Mouse (Mus musculus): ENCODE results near the gene Chchd5. TPM values are rescaled to one million over a fixed set of nuclear protein-coding genes. Genes with fewer than 3 reads are reported as not detected.

The Chchd5 gene
- polyA plus RNA-seq (2016; fragmentation: Nextera tagmentation; extraction: Ambion mirVana), result 12.3 and 13.6 TPM in 2 replicates

GRCm38 (mm10) chr2:129129412-129129929 is at the start of gene Chchd5:
Chchd5 (plus strand) TSS chr2:129129700.
- Histone ChIP-seq H3K4me3 (peak within 1 kb of the TSS; percentile 73), H3K4me1 (peaks cover 26% of the 10 kb centered on the region), H3K36me3 (peaks cover 69% of the 10 kb centered on the region), H3K4me2 (peak within 1 kb of the TSS; percentile 88), H3K9me3 (replicated peaks) (no peaks in the 10 kb centered on the region), H3K27ac (peak within 1 kb of the TSS; percentile 91), H3K27me3 (replicated peaks) (no peaks in the 10 kb centered on the region), H3K9ac (peak within 1 kb of the TSS; percentile 76)
- peak; percentile 100 for ATAC-seq
- WGBS (ENCODE audit: insufficient replicate concordance), result 2% methylated on average over 35 of the region's 35 CpGs

- Histone ChIP-seq H3K4me2 (no peak overlapping the region), H3K36me3 (peaks cover 23% of the 10 kb centered on the region), H3K4me1 (no peaks in the 10 kb centered on the region), H3K27me3 (replicated peaks) (no peaks in the 10 kb centered on the region), H3K9ac (no peak overlapping the region), H3K27ac (no peak overlapping the region), H3K4me3 (no peak overlapping the region), H3K9me3 (replicated peaks) (peaks cover 8% of the 10 kb centered on the region)
- ATAC-seq, result no peak
- 59% methylated on average over 13 of the region's 13 CpGs for WGBS (ENCODE audit: insufficient replicate concordance)
Observed at GRCm38 (mm10) chr2:129081097-129081496, 48.4 kb upstream of the Chchd5 start.

- H3K9me3 ChIP-seq (replicated peaks), result peaks cover 8% of the 10 kb centered on the region
- peaks cover 26% of the 10 kb centered on the region for H3K36me3 ChIP-seq
- ATAC-seq, result no peak
- no peak overlapping the region for H3K9ac ChIP-seq
- H3K4me3 ChIP-seq, result no peak overlapping the region
- no peaks in the 10 kb centered on the region for H3K27me3 ChIP-seq (replicated peaks)
- H3K4me1 ChIP-seq, result peaks cover 10% of the 10 kb centered on the region
- no peak overlapping the region for H3K27ac ChIP-seq
- WGBS (ENCODE audit: insufficient replicate concordance), result 77% methylated on average over 5 of the region's 5 CpGs
- no peak overlapping the region for H3K4me2 ChIP-seq
Observed at GRCm38 (mm10) chr2:129083514-129083913, 46.0 kb upstream of the Chchd5 start.

DNA sequence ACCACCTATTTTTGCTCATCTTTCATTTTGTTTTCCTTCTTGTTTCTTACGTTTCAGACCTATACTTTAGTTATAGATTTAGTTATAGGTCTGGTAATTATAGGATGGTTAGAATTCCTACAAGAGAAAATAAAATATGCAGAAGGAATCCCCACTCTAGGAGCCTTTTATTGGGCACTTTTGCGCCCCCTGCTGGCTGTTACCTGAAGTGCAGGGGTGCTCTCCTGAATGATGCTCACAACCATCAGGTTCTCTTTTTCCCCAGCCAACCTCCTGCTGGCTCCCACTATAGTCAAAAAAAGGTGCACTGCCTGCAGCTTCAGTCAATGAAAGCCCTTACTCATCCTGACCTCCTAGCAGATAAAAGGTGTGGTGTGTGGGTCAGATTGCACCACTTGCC is 44.5 kb upstream of the Chchd5 start:
- no peak for ATAC-seq
- WGBS (ENCODE audit: insufficient replicate concordance), result 41% methylated on average over 2 of the region's 2 CpGs

DNA sequence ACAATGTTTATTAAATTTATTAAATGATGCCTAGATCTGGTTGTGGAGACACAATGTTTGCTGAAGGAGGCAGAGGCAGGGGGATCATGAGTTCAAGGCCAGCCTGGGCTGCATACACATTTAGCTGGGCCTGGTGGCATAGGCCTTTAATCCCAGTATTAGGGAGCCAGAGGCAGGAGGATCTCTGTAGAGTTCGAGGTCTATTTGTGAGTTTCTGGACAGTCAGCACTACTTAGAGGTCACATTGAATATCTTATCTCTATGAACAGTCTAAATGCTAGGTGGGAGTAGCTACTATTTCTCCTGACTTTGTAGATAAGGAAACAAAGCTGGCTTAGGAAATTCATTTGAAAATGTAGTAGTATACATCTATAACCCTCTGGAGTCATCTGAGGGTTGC is 42.0 kb upstream of the Chchd5 start:
- no peak overlapping the region for H3K4me3 ChIP-seq
- H3K4me2 ChIP-seq, result no peak overlapping the region
- H3K27me3 ChIP-seq (replicated peaks), result no peaks in the 10 kb centered on the region
- H3K9me3 ChIP-seq (replicated peaks), result peaks cover 8% of the 10 kb centered on the region
- H3K9ac ChIP-seq, result no peak overlapping the region
- peaks cover 26% of the 10 kb centered on the region for H3K36me3 ChIP-seq
- peaks cover 10% of the 10 kb centered on the region for H3K4me1 ChIP-seq
- 0 out of 2 replicates have a peak, but pooled peaks have one; percentile 18 for ATAC-seq
- H3K27ac ChIP-seq, result no peak overlapping the region
- 45% methylated on average over 1 of the region's 1 CpGs for WGBS (ENCODE audit: insufficient replicate concordance)

More for the DNA sequence above, 44.5 kb upstream of the Chchd5 start:
- H3K9me3 ChIP-seq (replicated peaks), result peaks cover 8% of the 10 kb centered on the region
- peaks cover 31% of the 10 kb centered on the region for H3K36me3 ChIP-seq
- no peak overlapping the region for H3K27ac ChIP-seq
- no peak overlapping the region for H3K4me2 ChIP-seq
- H3K9ac ChIP-seq, result no peak overlapping the region
- H3K4me3 ChIP-seq, result no peak overlapping the region
- peaks cover 10% of the 10 kb centered on the region for H3K4me1 ChIP-seq
- H3K27me3 ChIP-seq (replicated peaks), result no peaks in the 10 kb centered on the region

- no peak overlapping the region for H3K4me2 ChIP-seq
- peaks cover 10% of the 10 kb centered on the region for H3K4me1 ChIP-seq
- no peak overlapping the region for H3K9ac ChIP-seq
- peaks cover 30% of the 10 kb centered on the region for H3K36me3 ChIP-seq
- no peak for ATAC-seq
- H3K27me3 ChIP-seq (replicated peaks), result no peaks in the 10 kb centered on the region
- H3K4me3 ChIP-seq, result no peak overlapping the region
- 56% methylated on average over 4 of the region's 4 CpGs for WGBS (ENCODE audit: insufficient replicate concordance)
- H3K27ac ChIP-seq, result no peak overlapping the region
- peaks cover 4% of the 10 kb centered on the region for H3K9me3 ChIP-seq (replicated peaks)
Observed at GRCm38 (mm10) chr2:129090370-129090769, 39.1 kb upstream of the Chchd5 start.

DNA sequence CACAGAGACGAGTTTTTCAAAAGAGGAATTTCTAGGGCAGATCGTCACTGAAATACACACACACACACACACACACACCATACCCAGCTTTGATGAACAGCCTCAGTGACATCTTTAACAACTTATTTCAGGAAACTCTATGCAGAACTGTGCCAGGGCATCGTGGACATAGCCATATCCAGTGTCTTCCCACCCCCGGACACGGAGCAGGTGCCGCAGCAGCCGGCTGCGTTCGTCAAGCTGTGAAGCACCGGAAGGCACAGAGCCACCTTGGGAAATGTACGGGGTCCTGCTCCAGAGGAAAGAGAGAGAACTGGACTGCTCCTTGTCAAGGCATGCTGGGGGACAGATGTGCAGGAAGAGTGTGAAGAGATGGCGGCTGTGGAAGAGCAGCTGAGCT is 36.7 kb upstream of the Chchd5 start:
- 76% methylated on average over 12 of the region's 12 CpGs for WGBS (ENCODE audit: insufficient replicate concordance)
- Histone ChIP-seq H3K4me1 (peaks cover under 1% of the 10 kb centered on the region; the same call in 1 of the 2 replicates), H3K9me3 (replicated peaks) (no peaks in the 10 kb centered on the region), H3K4me3 (no peak overlapping the region), H3K4me2 (no peak overlapping the region), H3K9ac (no peak overlapping the region), H3K27me3 (replicated peaks) (no peaks in the 10 kb centered on the region), H3K27ac (no peak overlapping the region), H3K36me3 (peaks cover 18% of the 10 kb centered on the region)
- no peak for ATAC-seq

DNA sequence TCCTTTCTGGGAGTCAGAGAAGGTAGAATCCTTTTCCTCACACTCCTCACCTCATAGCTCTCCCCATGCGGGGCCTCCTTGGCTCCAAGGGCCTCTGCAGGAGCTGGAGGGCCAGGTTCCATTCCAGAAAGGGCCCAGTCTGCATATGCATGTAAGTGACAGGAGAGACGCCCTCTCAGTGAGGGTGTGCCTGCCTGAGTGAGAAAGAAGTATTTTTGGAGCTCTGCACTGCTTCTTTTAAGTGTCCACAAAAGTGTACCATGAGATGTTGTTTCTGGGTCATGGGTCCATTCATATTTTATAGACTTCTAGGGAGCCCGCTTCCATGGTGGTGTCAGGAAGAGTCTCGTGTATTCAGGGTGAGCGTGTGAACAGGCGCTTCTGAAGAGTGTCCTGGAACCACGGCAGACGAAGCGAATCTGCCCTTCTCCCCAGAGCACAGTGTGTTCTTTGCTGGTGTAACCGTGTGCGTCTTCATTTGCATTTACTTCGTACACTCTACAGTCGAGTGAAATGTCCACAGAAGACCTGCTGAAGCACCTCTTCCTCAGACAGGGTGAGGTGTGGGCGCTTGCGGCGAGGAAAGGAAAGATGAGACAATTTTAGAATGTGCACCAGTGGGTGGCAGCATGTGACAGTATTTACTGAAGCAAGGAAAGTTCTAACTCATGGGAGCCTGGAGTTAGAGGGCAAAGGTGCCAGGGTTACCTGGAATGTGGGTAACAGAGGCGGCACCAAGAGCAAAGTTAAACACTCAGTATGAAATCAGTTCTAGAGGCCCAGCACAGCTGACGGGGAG is 35.4 kb upstream of the Chchd5 start:
- H3K9ac ChIP-seq, result no peak overlapping the region
- no peak overlapping the region for H3K27ac ChIP-seq
- 77% methylated on average over 18 of the region's 18 CpGs for WGBS (ENCODE audit: insufficient replicate concordance)
- H3K9me3 ChIP-seq (replicated peaks), result no peaks in the 10 kb centered on the region
- no peaks in the 10 kb centered on the region for H3K4me1 ChIP-seq
- no peak overlapping the region for H3K4me3 ChIP-seq
- H3K27me3 ChIP-seq (replicated peaks), result no peaks in the 10 kb centered on the region
- peaks cover 15% of the 10 kb centered on the region for H3K36me3 ChIP-seq
- H3K4me2 ChIP-seq, result no peak overlapping the region
- no peak for ATAC-seq

GRCm38 (mm10) chr2:129100784-129101310 is 28.7 kb upstream of the Chchd5 start, which contains the start of gene Polr1b:
Polr1b (plus strand) TSS chr2:129100995.
- H3K27me3 ChIP-seq (replicated peaks), result no peaks in the 10 kb centered on the region
- H3K9ac ChIP-seq, result peak within 1 kb of the TSS; percentile 79
- H3K4me1 ChIP-seq, result peaks cover 33% of the 10 kb centered on the region
- H3K27ac ChIP-seq, result peak within 1 kb of the TSS; percentile 45; the same call in 1 of the 2 replicates
- under 1% methylated on average over 35 of the region's 35 CpGs for WGBS (ENCODE audit: insufficient replicate concordance)
- ATAC-seq, result peak; percentile 99
- no peaks in the 10 kb centered on the region for H3K9me3 ChIP-seq (replicated peaks)
- peak within 1 kb of the TSS; percentile 72 for H3K4me3 ChIP-seq
- peak within 1 kb of the TSS; percentile 88 for H3K4me2 ChIP-seq
- peaks cover 36% of the 10 kb centered on the region for H3K36me3 ChIP-seq

- Histone ChIP-seq H3K9ac (no peak overlapping the region), H3K9me3 (replicated peaks) (no peaks in the 10 kb centered on the region), H3K36me3 (peaks cover 95% of the 10 kb centered on the region), H3K27me3 (replicated peaks) (no peaks in the 10 kb centered on the region), H3K4me3 (no peak overlapping the region), H3K4me2 (no peak overlapping the region), H3K27ac (no peak overlapping the region), H3K4me1 (no peaks in the 10 kb centered on the region)
- WGBS (ENCODE audit: insufficient replicate concordance), result 87% methylated on average over 5 of the region's 5 CpGs
- no peak for ATAC-seq
Observed at GRCm38 (mm10) chr2:129112924-129113323, 16.6 kb upstream of the Chchd5 start.

DNA sequence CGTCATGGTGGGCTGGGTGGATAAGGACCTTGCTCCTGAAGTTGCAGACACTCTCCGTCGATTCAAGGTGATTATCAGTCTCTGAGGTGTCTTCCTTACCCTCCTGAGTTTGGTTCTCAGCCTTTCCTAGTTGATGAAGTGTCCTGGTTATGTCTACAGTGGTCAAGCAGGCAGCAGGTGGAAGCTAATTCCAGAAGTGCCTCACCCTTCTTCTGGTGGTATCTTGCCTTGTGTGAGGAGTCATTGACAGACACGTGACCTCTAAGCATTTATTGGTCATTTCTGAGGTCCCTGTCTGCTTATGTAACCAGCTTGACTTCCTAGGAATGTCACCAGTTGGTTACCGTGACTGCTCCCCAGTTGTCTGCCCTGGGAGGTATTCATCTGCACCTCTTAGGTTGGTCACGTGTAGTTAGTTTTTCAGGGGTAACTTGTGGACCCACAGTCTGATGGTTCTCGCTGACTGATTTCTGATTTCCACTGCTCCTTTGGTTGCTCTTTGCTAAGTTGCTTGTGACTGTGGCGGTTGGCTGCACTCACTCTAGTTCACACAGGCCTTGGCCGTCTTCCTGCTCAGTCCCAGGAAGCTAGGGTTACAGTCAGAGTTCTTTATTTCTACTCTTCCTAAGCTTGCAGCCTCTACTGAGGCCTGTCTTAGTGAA is 13.7 kb upstream of the Chchd5 start:
- H3K36me3 ChIP-seq, result peaks cover 97% of the 10 kb centered on the region
- no peak for ATAC-seq
- no peaks in the 10 kb centered on the region for H3K9me3 ChIP-seq (replicated peaks)
- H3K27ac ChIP-seq, result no peak overlapping the region
- no peak overlapping the region for H3K9ac ChIP-seq
- no peak overlapping the region for H3K4me3 ChIP-seq
- no peaks in the 10 kb centered on the region for H3K27me3 ChIP-seq (replicated peaks)
- no peaks in the 10 kb centered on the region for H3K4me1 ChIP-seq
- WGBS (ENCODE audit: insufficient replicate concordance), result 81% methylated on average over 9 of the region's 9 CpGs
- H3K4me2 ChIP-seq, result no peak overlapping the region

DNA sequence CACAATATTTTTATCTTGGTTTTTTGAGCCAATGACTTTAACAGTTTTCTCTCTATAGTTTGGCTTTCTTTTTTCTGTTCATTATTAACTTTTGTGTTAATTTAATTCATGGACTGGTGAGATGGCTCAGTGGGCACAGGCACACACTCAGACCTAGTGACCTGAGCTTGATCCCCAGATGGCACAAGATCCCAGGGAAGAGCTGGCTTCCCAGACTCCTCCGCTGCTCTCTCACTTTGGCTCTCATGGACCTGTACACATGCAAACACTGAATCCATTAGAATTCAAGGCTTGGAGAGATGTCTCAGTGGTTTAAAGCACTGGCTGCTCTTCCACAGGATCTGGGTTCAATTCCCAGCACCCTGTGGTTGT is 13.1 kb upstream of the Chchd5 start:
- WGBS (ENCODE audit: insufficient replicate concordance), result 84% methylated on average over 1 of the region's 1 CpGs
- Histone ChIP-seq H3K9me3 (replicated peaks) (no peaks in the 10 kb centered on the region), H3K4me2 (no peak overlapping the region), H3K27ac (no peak overlapping the region), H3K4me3 (no peak overlapping the region), H3K9ac (no peak overlapping the region), H3K4me1 (no peaks in the 10 kb centered on the region), H3K27me3 (replicated peaks) (no peaks in the 10 kb centered on the region), H3K36me3 (peaks cover 98% of the 10 kb centered on the region)
- ATAC-seq, result no peak
